ENCODE assay signal across 9 mouse cellular contexts in the genomic region with DNA sequence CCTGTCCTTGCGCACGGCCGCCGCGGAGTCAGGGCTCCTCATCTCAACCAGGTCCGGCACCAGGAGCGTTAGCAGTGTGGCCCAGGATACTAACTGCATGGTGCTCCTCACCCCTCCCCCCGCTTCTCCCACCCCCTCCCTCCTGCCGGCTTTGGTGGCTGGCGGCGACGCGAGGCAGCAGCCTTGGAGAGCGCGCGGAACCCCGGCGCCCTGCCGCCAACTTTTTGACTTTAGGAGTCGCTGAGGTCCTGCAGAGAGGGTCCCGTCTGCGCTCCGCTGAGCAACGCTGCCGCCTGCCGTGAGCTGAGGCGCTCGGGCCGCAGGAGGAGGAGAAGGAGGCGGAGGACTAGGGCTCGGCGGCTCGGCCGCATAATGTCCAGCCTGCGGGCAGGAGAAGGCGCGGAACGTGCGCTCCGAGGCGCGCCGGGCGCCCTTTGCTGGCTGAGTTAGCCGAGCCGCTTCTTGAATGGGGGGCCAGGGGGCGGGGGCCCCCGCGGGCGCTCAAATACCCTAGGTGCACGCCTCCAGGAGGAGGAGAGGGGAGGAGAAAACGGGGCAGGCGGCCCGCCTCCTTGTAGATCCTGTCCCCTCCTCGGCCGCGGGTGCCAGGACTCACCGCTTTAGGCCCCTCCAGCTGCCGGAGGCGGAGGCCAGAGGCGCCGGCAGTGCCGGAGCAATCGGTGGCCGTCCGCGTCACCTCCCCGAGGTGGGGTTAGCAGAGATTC. TPM values are rescaled to one million over a fixed set of nuclear protein-coding genes. Genes with fewer than 3 reads are reported as not detected.
DNase-seq lines count a peak whose midpoint lies in the region; ATAC-seq and TF ChIP-seq lines count a peak whose summit lies in the region.
"Had no signal": no experiment of that assay in that cellular context is flagged by ENCODE, and none has a peak within 500 bp of the region (broad histone marks: within the 10 kb centered on the region; RNA-seq: fewer than 3 reads in every experiment).

A gene (minus strand): TSS at position 436 of the 725 bp plus-strand sequence.

- 0% methylated on average over 66 of the region's 68 CpGs for WGBS in embryonic facial prominence, embryonic 11.5 days
- under 1% methylated on average over 65 of the region's 68 CpGs for WGBS in liver, adult 2 months

- no peak for TF ChIP-seq CTCF in liver, adult 2 months (IDR thresholded peaks at IDR 0.05; ENCODE audit: low read depth, low read length)

- peak within 1 kb of the TSS; percentile 61 for H3K9ac ChIP-seq in embryonic facial prominence, embryonic 11.5 days (replicated peaks; ENCODE audit: low read length)
- peak within 1 kb of the TSS; percentile 77 for H3K9ac ChIP-seq in liver, adult 2 months (ENCODE audit: low read depth, low read length)

- TF ChIP-seq POLR2A in liver, adult 2 months (IDR thresholded peaks at IDR 0.05; ENCODE audit: extremely low read depth, insufficient read depth, low read length), result peak; percentile 53; the same call in 1 of the 2 replicates

- peak within 1 kb of the TSS; percentile 66 for H3K27ac ChIP-seq in embryonic facial prominence, embryonic 11.5 days (replicated peaks; ENCODE audit: low read depth, low read length)
- H3K27ac ChIP-seq in liver, adult 2 months (replicated peaks; ENCODE audit: insufficient read depth, low read depth, low read length), result peak within 1 kb of the TSS; percentile 39
- H3K27ac ChIP-seq: macrophage had no signal

- no peaks in the 10 kb centered on the region for H3K79me2 ChIP-seq in liver, adult 2 months (ENCODE audit: control insufficient read depth, insufficient read depth, low read length)

- H3K4me3 ChIP-seq in embryonic facial prominence, embryonic 11.5 days (ENCODE audit: low read depth, low read length), result peak within 1 kb of the TSS; percentile 44
- peak within 1 kb of the TSS; percentile 87 for H3K4me3 ChIP-seq in liver, adult 2 months (ENCODE audit: insufficient read depth, low read depth, low read length)

- peak within 1 kb of the TSS; percentile 87 for H3K4me2 ChIP-seq in embryonic facial prominence, embryonic 11.5 days (ENCODE audit: low read depth, low read length)

- peak; percentile 27 to 51 for DNase-seq in frontal cortex, postnatal 10 days (ENCODE audit: low spot score in 2 of 2)
- no peak for DNase-seq in frontal cortex, postnatal 25 days (ENCODE audit: low spot score in 2 of 2)
- DNase-seq in embryonic facial prominence, embryonic 11.5 days (ENCODE audit: low spot score), result peak; percentile 86
- peak; percentile 90 to 91 for DNase-seq in heart, adult 9 months (ENCODE audit: low spot score in 2 of 2)
- peak; percentile 86 to 89 for DNase-seq in kidney, adult 8-10 months
- DNase-seq in liver, adult 2 months (ENCODE audit: extremely low read depth, low read depth, low spot score), result peak; percentile 16
- peak; percentile 82 for DNase-seq in neural tube, embryonic 10.5 days (ENCODE audit: extremely low spot score, low spot score)
- peak; percentile 27 for DNase-seq in thymus, postnatal 4 days

- H3K9me3 ChIP-seq in embryonic facial prominence, embryonic 11.5 days (replicated peaks; ENCODE audit: control insufficient read depth, low read length), result no peaks in the 10 kb centered on the region; the same call in 1 of the 2 replicates

- H3K36me3 ChIP-seq in embryonic facial prominence, embryonic 11.5 days (replicated peaks; ENCODE audit: control insufficient read depth, insufficient read depth, low read depth, low read length), result no peaks in the 10 kb centered on the region
- H3K36me3 ChIP-seq in liver, adult 2 months (ENCODE audit: control insufficient read depth, insufficient read depth, low read length), result no peaks in the 10 kb centered on the region

- no peaks in the 10 kb centered on the region; the same call in 1 of the 2 replicates for H3K4me1 ChIP-seq in embryonic facial prominence, embryonic 11.5 days (ENCODE audit: control insufficient read depth, insufficient read depth, low read length)
- no peaks in the 10 kb centered on the region for H3K4me1 ChIP-seq in liver, adult 2 months (ENCODE audit: control insufficient read depth, insufficient read depth, low read length)

- H3K27me3 ChIP-seq in embryonic facial prominence, embryonic 11.5 days (ENCODE audit: control insufficient read depth, insufficient read depth, low read length), result peaks cover 3% of the 10 kb centered on the region
- H3K27me3 ChIP-seq in liver, adult 2 months (ENCODE audit: control insufficient read depth, insufficient read depth, low read length), result no peaks in the 10 kb centered on the region; the same call in 1 of the 2 replicates

- peak; percentile 76 for ATAC-seq in embryonic facial prominence, embryonic 11.5 days (replicated peaks; ENCODE audit: insufficient number of reproducible peaks, low FRiP score, low TSS enrichment, low read depth)

RNA-seq across cellular contexts. Expression of the gene that starts here (rescaled TPM):
- polyA plus RNA-seq in embryonic facial prominence, embryonic 11.5 days (2014; fragmentation: Nextera tagmentation; extraction: Ambion mirVana), result 3.8 and 4.9 TPM in 2 replicates
- 1.9 and 2.1 TPM in 2 replicates for total RNA-seq in liver, adult 2 months (2014; rRNA removed)
- polyA plus RNA-seq in liver, adult 2 months (2012; rRNA removed), result 0.43 and 0.60 TPM in 2 replicates
- polyA plus RNA-seq: macrophage had no signal

Comparison
In these comparisons a context has a peak if more than half of its experiments do, and no peak if none do; other contexts are left out.
1. DNase-seq: peak in frontal cortex, postnatal 10 days (2 of 2), embryonic facial prominence, embryonic 11.5 days (single experiment), heart, adult 9 months (2 of 2), kidney, adult 8-10 months (2 of 2), liver, adult 2 months (single experiment), neural tube, embryonic 10.5 days (single experiment) and thymus, postnatal 4 days (single experiment); none in frontal cortex, postnatal 25 days (0 of 2).